Mouse (Mus musculus) thymus, postnatal 0 days (tissue): ENCODE measurements at regions not wholly inside any gene's neighbourhood (a gene's known extent, or its start where the extent isn't known, plus 50 kb on each side); places are given as distances from the start of the nearest gene placed in this dataset.
A peak's percentile ranks its signal among the peaks of the same experiment; 100 is the strongest.

Experiments
- DNase-seq: peaks from one replicate; pipeline ENCODE4 v3.0.0-alpha.2; 2015; ENCODE audit warnings: low spot score

- DNase-seq, result no peak
Observed at GRCm38 (mm10) chr11:114443444-114443843, 224.9 kb upstream of the Rpl38 start.

GRCm38 (mm10) chr11:114439314-114439713 lies 229.0 kb upstream of the Rpl38 start:
- no peak for DNase-seq

- DNase-seq, result no peak
Observed at GRCm38 (mm10) chr11:114435788-114436187, 232.5 kb upstream of the Rpl38 start.

GRCm38 (mm10) chr11:114433561-114433960 lies 234.8 kb upstream of the Rpl38 start:
- DNase-seq, result no peak

GRCm38 (mm10) chr11:114425447-114425846 lies 242.9 kb upstream of the Rpl38 start:
- no peak for DNase-seq

GRCm38 (mm10) chr11:114423322-114423721 lies 245.0 kb upstream of the Rpl38 start:
- DNase-seq, result no peak

- no peak for DNase-seq
Observed at GRCm38 (mm10) chr11:114419002-114419401, 249.3 kb upstream of the Rpl38 start.

- DNase-seq, result peak; percentile 10
Observed at GRCm38 (mm10) chr11:114416168-114416567, 252.2 kb upstream of the Rpl38 start.

GRCm38 (mm10) chr11:114404401-114404800 lies 263.9 kb upstream of the Rpl38 start:
- DNase-seq, result no peak

GRCm38 (mm10) chr11:114402556-114403320 lies 265.6 kb upstream of the Rpl38 start:
- no peak for DNase-seq

GRCm38 (mm10) chr11:114400701-114401100 lies 267.6 kb upstream of the Rpl38 start:
- DNase-seq, result peak; percentile 18

GRCm38 (mm10) chr11:114392161-114392560 lies 276.2 kb upstream of the Rpl38 start:
- DNase-seq, result no peak

GRCm38 (mm10) chr11:114391553-114391952 lies 276.8 kb upstream of the Rpl38 start:
- DNase-seq, result peak; percentile 53

GRCm38 (mm10) chr11:114387091-114387490 lies 281.2 kb upstream of the Rpl38 start:
- DNase-seq, result no peak

GRCm38 (mm10) chr11:114379411-114379824 lies 288.9 kb upstream of the Rpl38 start:
- no peak for DNase-seq

- no peak for DNase-seq
Observed at GRCm38 (mm10) chr11:114375921-114376320, 292.4 kb upstream of the Rpl38 start.

- no peak for DNase-seq
Observed at GRCm38 (mm10) chr11:114370708-114371107, 297.6 kb upstream of the Rpl38 start.

GRCm38 (mm10) chr11:114367779-114368178 lies 300.5 kb upstream of the Rpl38 start:
- no peak for DNase-seq

GRCm38 (mm10) chr11:114360946-114361345 lies 294.1 kb upstream of the Sdk2 start:
- no peak for DNase-seq

- no peak for DNase-seq
Observed at GRCm38 (mm10) chr11:114360321-114360720, 293.5 kb upstream of the Sdk2 start.

- no peak for DNase-seq
Observed at GRCm38 (mm10) chr11:114352146-114352795, 285.4 kb upstream of the Sdk2 start.

- no peak for DNase-seq
Observed at GRCm38 (mm10) chr11:114336839-114337484, 270.1 kb upstream of the Sdk2 start.
